Mouse (Mus musculus) ES-E14 (cell line): ENCODE data around the gene Flnb. TPM values are rescaled to one million over a fixed set of nuclear protein-coding genes. Genes with fewer than 3 reads are reported as not detected.

Experiments
- DNase-seq: peaks from one replicate; pipeline ENCODE4 v3.0.0-alpha.2; 2013; ENCODE audit warnings: low read depth, low spot score
- H3K27ac ChIP-seq: 2 replicates; pipeline ENCODE4 v1.5.1; 2012; ENCODE audit warnings: low read depth, mild to moderate bottlenecking, low read length, moderate library complexity, mixed read lengths; ENCODE audit not compliant: poor library complexity, insufficient read depth, severe bottlenecking
- H3K36me3 ChIP-seq: 2 replicates; pipeline ENCODE4 v1.6.1; 2012; ENCODE audit warnings: mild to moderate bottlenecking, low read length, moderate library complexity, mixed read lengths; ENCODE audit not compliant: control insufficient read depth, poor library complexity, insufficient read depth, severe bottlenecking
- H3K4me1 ChIP-seq, 2 experiments: fragments of 150-350 bp in 1 of 2; sonication (generic) in 1 of 2; 2 replicates each; pipeline ENCODE4 v1.6.1; 2012; ENCODE audit warnings: low read length in 2 of 2, mild to moderate bottlenecking in 1 of 2, mixed read lengths in 1 of 2; ENCODE audit not compliant: control insufficient read depth in 2 of 2, insufficient read depth in 2 of 2, poor library complexity in 1 of 2
- H3K4me3 ChIP-seq, 2 experiments: fragments of 150-350 bp in 1 of 2; sonication (generic) in 1 of 2; 2 replicates each; pipeline ENCODE4 v1.5.1; 2012; ENCODE audit warnings: low read length in 2 of 2, low read depth in 1 of 2, mild to moderate bottlenecking in 1 of 2, mixed read lengths in 1 of 2; ENCODE audit not compliant: insufficient read depth in 1 of 2, poor library complexity in 1 of 2, severe bottlenecking in 1 of 2
- H3K9ac ChIP-seq: 2 replicates; pipeline ENCODE4 v1.6.1; 2012; ENCODE audit warnings: low read depth, mild to moderate bottlenecking, low read length, mixed read lengths; ENCODE audit not compliant: poor library complexity, insufficient read depth, severe bottlenecking
- H3K9me3 ChIP-seq: fragments of 150-350 bp; sonication (generic); 2 replicates; pipeline ENCODE4 v1.6.1; 2012; ENCODE audit warnings: low read depth, mild to moderate bottlenecking, low read length; ENCODE audit not compliant: control insufficient read depth, insufficient read depth
- CHD2 ChIP-seq: IDR thresholded peaks from 2 replicates; pipeline ENCODE4 v1.6.1; 2014; ENCODE audit warnings: mild to moderate bottlenecking, low read depth, low read length, inconsistent platforms
- HCFC1 ChIP-seq: IDR thresholded peaks from 2 replicates; pipeline ENCODE4 v1.6.1; 2012; ENCODE audit warnings: low read length, inconsistent platforms, borderline replicate concordance; ENCODE audit not compliant: insufficient read depth
- MAFK ChIP-seq: IDR thresholded peaks from 2 replicates; pipeline ENCODE4 v1.6.1; 2014; ENCODE audit warnings: mild to moderate bottlenecking, low read depth, low read length, inconsistent platforms; ENCODE audit not compliant: insufficient read depth
- ZC3H11A ChIP-seq: IDR thresholded peaks from 2 replicates; pipeline ENCODE4 v1.6.1; 2012; ENCODE audit warnings: low read depth, mild to moderate bottlenecking, inconsistent platforms, low read length, borderline replicate concordance
- ZNF384 ChIP-seq: IDR thresholded peaks from 2 replicates; pipeline ENCODE4 v1.6.1; 2012; ENCODE audit warnings: low read depth, low read length, inconsistent platforms
- in situ Hi-C, 2 experiments: fragments of 600-800 bp; cut with MboI; formaldehyde crosslinking; loops; one replicate each; pipeline ENCODE4 v1.15.1; 2025; ENCODE audit warnings: low sequenced_read_pairs in 2 of 2, inconsistent platforms in 1 of 2; ENCODE audit not compliant: unreplicated experiment in 2 of 2
- total RNA-seq: library from RNA; depleted of rRNA; stranded (reverse); fragments of 300-350 nt; gene quantifications from 2 replicates; pipeline ENCODE4 v1.2.3, GENCODE M21; 2012

Gene Flnb
- total RNA-seq, 1 experiment: 350 TPM

GRCm38 (mm10) chr14:7989961-7990360 is 172.2 kb downstream of the Flnb start:
- in situ Hi-C loops: no loop called here
- H3K27ac ChIP-seq: no peak overlapping the region
- H3K4me3 ChIP-seq: no peak overlapping the region
- H3K9me3 ChIP-seq: no peaks in the 10 kb centered on the region
- H3K4me1 ChIP-seq: no peaks in the 10 kb centered on the region
- no peaks in the 10 kb centered on the region for H3K36me3 ChIP-seq
- no peak for DNase-seq
- no peak overlapping the region for H3K9ac ChIP-seq
- TF ChIP-seq ZNF384 (no peak), CHD2 (no peak), MAFK (no peak), ZC3H11A (no peak), HCFC1 (no peak)

DNA sequence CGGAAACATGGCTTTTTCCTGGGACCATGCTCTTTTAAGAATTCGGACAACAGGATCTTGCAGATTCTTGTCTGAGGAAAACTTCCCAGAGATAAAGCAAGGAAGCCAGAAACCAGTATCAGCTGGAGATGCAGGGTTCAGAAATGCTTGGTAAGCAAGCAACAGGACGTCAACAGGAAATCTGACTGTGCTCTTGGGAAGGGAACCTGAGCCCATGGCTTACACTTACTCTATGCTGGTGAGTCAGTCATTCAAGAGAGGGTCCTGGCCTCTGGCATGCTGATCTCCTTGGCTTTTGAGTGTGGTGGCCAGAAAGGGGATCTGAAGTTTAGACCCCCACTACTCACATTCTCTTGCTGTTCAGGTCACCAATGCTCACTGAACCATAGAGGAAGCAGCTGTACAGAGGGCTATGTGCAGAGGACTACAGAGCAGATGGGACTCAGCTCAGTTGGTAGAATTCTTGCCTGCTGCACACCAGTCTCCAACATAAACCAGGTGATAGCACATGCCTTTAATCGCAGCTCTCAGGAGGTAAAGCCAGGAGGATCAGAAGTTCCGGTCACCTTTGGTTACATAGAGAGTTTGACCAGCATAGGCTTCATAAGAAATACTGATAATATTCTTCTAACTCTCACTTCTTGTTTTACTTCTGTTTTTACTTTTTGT is 173.5 kb downstream of the Flnb start:
- no peaks in the 10 kb centered on the region for H3K9me3 ChIP-seq
- DNase-seq: no peak
- no peaks in the 10 kb centered on the region for H3K36me3 ChIP-seq
- in situ Hi-C loops: no loop called here
- no peak overlapping the region for H3K4me3 ChIP-seq
- no peaks in the 10 kb centered on the region for H3K4me1 ChIP-seq
- TF ChIP-seq ZNF384: no peak
- no peak for TF ChIP-seq ZC3H11A
- no peak for TF ChIP-seq HCFC1
- TF ChIP-seq MAFK: no peak
- no peak for TF ChIP-seq CHD2
- H3K9ac ChIP-seq: no peak overlapping the region
- no peak overlapping the region for H3K27ac ChIP-seq

DNA sequence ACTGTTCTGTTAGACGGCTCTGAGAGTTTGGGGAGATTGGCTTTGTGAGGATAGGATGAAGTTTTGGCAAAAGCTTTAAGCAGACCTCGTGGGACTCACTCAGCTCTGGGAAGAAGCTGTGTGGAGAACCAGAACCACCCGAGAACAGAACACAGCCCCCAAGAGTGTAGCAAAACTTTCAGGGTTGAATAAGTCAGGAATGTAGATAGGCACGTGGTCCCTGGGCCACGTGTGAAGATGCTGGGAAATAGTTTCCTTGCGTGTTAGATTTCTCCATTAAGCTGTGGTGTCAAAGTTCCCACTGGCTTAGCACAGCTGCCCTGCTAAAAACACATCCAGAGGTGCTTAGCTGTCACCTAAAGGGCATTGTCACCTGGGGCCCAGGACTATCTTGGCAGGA is 174.4 kb downstream of the Flnb start:
- Histone ChIP-seq H3K36me3 (no peaks in the 10 kb centered on the region), H3K27ac (no peak overlapping the region), H3K9me3 (no peaks in the 10 kb centered on the region), H3K4me3 (no peak overlapping the region), H3K4me1 (no peaks in the 10 kb centered on the region; a peak in 1 of 4 replicates), H3K9ac (no peak overlapping the region)
- in situ Hi-C loops: no loop called here
- TF ChIP-seq MAFK: no peak
- no peak for TF ChIP-seq HCFC1
- TF ChIP-seq ZNF384: no peak
- no peak for TF ChIP-seq ZC3H11A
- TF ChIP-seq CHD2: no peak
- no peak for DNase-seq

GRCm38 (mm10) chr14:7994271-7994767 is 176.6 kb downstream of the Flnb start, which contains the start of gene Dnase1l3:
Gene Dnase1l3, minus strand, starts transcription at chr14:7994573.
- Histone ChIP-seq H3K9ac (no peak within 1 kb of the TSS), H3K4me1 (no peaks in the 10 kb centered on the region; a peak in 1 of 4 replicates), H3K9me3 (no peaks in the 10 kb centered on the region), H3K27ac (no peak within 1 kb of the TSS), H3K36me3 (no peaks in the 10 kb centered on the region), H3K4me3 (no peak within 1 kb of the TSS)
- TF ChIP-seq MAFK (no peak), HCFC1 (no peak), CHD2 (no peak), ZNF384 (no peak), ZC3H11A (no peak)
- in situ Hi-C loops: no loop called here
- DNase-seq: no peak

DNA sequence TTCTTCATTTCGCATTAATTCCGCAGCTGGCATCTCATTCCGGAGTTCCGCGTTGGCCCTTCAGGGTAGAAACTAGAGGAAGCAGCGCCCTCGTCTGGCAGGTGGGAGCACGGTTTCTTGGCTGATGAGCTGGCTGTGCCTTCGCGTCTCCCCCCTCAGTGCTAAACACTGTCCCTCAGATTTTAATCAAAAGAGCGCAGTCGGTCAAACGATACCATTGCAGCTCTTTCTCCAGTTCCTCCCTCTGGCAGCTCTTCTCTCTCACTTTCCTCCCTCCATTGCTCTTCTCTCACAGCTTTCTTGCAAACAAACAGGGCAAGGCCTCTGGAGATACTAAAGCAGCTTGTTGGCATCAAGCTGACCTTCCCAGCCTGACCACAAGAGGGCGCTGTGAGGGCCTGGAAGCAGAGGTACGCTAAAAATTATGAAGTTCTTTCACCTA is 179.5 kb downstream of the Flnb start:
- Histone ChIP-seq H3K4me3 (peak overlapping the region; percentile 9 to 42; a peak in 1 of 4 replicates), H3K9ac (no peak overlapping the region), H3K36me3 (no peaks in the 10 kb centered on the region), H3K9me3 (no peaks in the 10 kb centered on the region), H3K27ac (no peak overlapping the region), H3K4me1 (peaks cover 0 to 2% of the 10 kb centered on the region in 2 experiments; a peak in 2 of 4 replicates)
- in situ Hi-C loops: no loop called here
- TF ChIP-seq HCFC1: no peak
- no peak for TF ChIP-seq MAFK
- no peak for TF ChIP-seq ZC3H11A
- no peak for TF ChIP-seq CHD2
- no peak for TF ChIP-seq ZNF384
- peak; percentile 91 for DNase-seq
